Mouse (Mus musculus): ENCODE measurements around the gene A630023A22Rik. TPM values are rescaled to one million over a fixed set of nuclear protein-coding genes. Genes with fewer than 3 reads are reported as not detected.

A630023A22Rik gene
- total RNA-seq, 2 experiments from 2014 or later: not detected

Other genes with a start within 250 kb of the A630023A22Rik start
- 1 to 10 TPM; 2.1 to 4.0 TPM for gene Gdf10, start 179.2 kb downstream of the A630023A22Rik start, total RNA-seq (2021)
- gene Gdf2, start 161.7 kb downstream of the A630023A22Rik start, total RNA-seq (2021): not detected
- gene Rbp3, start 148.8 kb downstream of the A630023A22Rik start, total RNA-seq (2021): not detected
- 1 to 10 TPM; 2.6 to 2.7 TPM for gene Zfp488, start 124.0 kb downstream of the A630023A22Rik start, total RNA-seq (2021)
- gene Gm30083, start 87.6 kb downstream of the A630023A22Rik start, total RNA-seq (2021): not detected
- gene Gm5460, start 86.0 kb downstream of the A630023A22Rik start, total RNA-seq (2021): not detected
- not detected for gene Antxrl, start 50.0 kb downstream of the A630023A22Rik start, total RNA-seq (2021)
- 1 to 10 TPM; 1.1 to 1.2 TPM for gene Anxa8, start 16.8 kb downstream of the A630023A22Rik start, total RNA-seq (2021)
- gene Npy4r, start 49.7 kb upstream of the A630023A22Rik start, total RNA-seq (2021): not detected
- 1 to 10 TPM; 3.1 to 3.7 TPM for gene Gprin2, start 98.9 kb upstream of the A630023A22Rik start, total RNA-seq (2021)
- gene Syt15, start 116.8 kb upstream of the A630023A22Rik start, total RNA-seq (2021): under 1 TPM; 0.37 to 0.66 TPM
- 10 to 100 TPM in 1 of 2 experiments, 1 to 10 TPM in 1; 10.0 to 11.9 TPM for gene Shld2, start 207.7 kb upstream of the A630023A22Rik start, total RNA-seq (2021)
- gene Glud1, start 208.0 kb upstream of the A630023A22Rik start, total RNA-seq (2021): 100 to 1,000 TPM; 270 to 302 TPM

All from left cerebral cortex, adult 18-20 months (tissue).